Mouse (Mus musculus): ENCODE data around the gene Arid5b.

DNA sequence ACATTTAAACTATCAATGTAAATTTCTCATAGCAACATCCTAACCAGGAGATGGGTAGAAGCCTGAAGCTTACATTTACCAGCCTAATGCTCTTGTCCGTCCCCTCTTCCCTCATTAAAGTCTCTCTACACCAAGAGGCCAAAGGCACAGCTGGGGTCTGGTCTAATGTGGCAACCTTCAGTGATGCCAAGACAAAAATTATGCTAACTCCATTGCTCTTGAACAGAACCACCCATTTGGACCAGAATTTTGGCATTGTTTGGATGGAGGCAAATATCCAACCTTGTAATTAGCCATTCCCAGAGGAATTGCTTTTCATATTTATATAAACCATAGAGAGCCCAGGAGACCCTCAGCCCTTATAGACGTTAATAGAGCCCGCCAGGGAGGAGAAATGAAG lies 88.7 kb downstream of the Arid5b start:
- TF ChIP-seq CTCF (IDR thresholded peaks at IDR 0.05; ENCODE audit: low read depth) (no peak), EP300 (IDR thresholded peaks at IDR 0.05; ENCODE audit: low read depth) (no peak)

All from liver, embryonic 14.5 days (tissue).